Mouse (Mus musculus) myocyte (in vitro differentiated cells): ENCODE data around the gene Mtrex.

Experiments
- E2F4 ChIP-seq: IDR thresholded peaks from one replicate; pipeline ENCODE4 v1.6.1; 2011; ENCODE audit warnings: mild to moderate bottlenecking, control low read depth, moderate library complexity; ENCODE audit not compliant: insufficient read depth
- MAX ChIP-seq: IDR thresholded peaks from one replicate; pipeline ENCODE4 v1.6.1; 2011; ENCODE audit warnings: low read depth, mild to moderate bottlenecking, control low read depth
- MYOD1 ChIP-seq, 3 experiments: IDR thresholded peaks; one replicate each; pipeline ENCODE4 v1.6.1; 2011; ENCODE audit warnings: control low read depth in 2 of 3, low read depth in 2 of 3, mild to moderate bottlenecking in 2 of 3, moderate library complexity in 1 of 3; ENCODE audit not compliant: insufficient read length in 2 of 3, control insufficient read depth in 1 of 3
- MYOG ChIP-seq, 3 experiments: IDR thresholded peaks; one replicate each; pipeline ENCODE4 v1.6.1; 2011; ENCODE audit warnings: control low read depth in 2 of 3, low read depth in 2 of 3, mild to moderate bottlenecking in 2 of 3; ENCODE audit not compliant: insufficient read length in 2 of 3, control insufficient read depth in 1 of 3, insufficient read depth in 1 of 3
- POLR2A ChIP-seq: IDR thresholded peaks from one replicate; pipeline ENCODE4 v1.6.1; 2011; ENCODE audit warnings: low read depth, mild to moderate bottlenecking, control low read depth, moderate library complexity; ENCODE audit not compliant: insufficient read length
- POLR2AphosphoS2 ChIP-seq: IDR thresholded peaks from one replicate; pipeline ENCODE4 v1.6.1; 2011; ENCODE audit warnings: low read depth, control low read depth; ENCODE audit not compliant: insufficient read length
- REST ChIP-seq: IDR thresholded peaks from one replicate; pipeline ENCODE4 v1.6.1; 2011; ENCODE audit warnings: mild to moderate bottlenecking, control low read depth, moderate library complexity; ENCODE audit not compliant: insufficient read depth, insufficient read length
- SRF ChIP-seq: IDR thresholded peaks from one replicate; pipeline ENCODE4 v1.6.1; 2011; ENCODE audit warnings: low read depth; ENCODE audit not compliant: control insufficient read depth, insufficient read length
- TCF12 ChIP-seq: IDR thresholded peaks from one replicate; pipeline ENCODE4 v1.6.1; 2011; ENCODE audit warnings: mild to moderate bottlenecking, control low read depth; ENCODE audit not compliant: poor library complexity, insufficient read depth, severe bottlenecking
- USF1 ChIP-seq: IDR thresholded peaks from one replicate; pipeline ENCODE4 v1.6.1; 2011; ENCODE audit warnings: low read depth, mild to moderate bottlenecking, control low read depth, moderate library complexity

DNA sequence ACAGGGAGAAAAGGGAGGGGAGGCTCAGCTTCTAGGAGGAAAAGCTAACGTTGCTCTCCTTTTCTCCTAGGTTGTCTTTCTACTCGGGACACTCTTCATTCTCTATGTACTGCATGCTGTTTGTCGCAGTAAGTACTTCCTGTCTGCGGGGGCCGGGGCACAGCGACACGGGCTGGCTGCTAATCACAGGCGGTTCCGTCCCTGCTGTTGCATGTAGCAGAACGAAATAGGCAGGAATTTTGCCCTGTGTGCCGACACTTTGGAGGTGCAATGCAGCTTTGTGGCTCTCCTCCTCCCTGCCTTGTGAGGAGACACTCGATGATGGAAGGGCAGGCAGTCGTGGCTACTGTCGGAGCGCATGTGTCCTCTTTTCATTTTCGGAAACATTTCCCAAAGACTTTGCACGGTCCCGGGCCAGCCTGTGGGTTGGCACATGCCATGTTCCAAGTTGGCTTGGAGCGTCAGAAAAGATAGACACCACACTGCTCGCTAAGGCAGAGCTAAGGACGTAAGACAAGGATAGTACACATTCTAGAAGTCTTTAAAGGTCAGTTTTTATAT is 67.5 kb downstream of the Mtrex start:
- TF ChIP-seq POLR2A (no peak), TCF12 (no peak), USF1 (no peak), POLR2AphosphoS2 (no peak), MAX (no peak), REST (no peak), E2F4 (no peak), MYOD1 (IDR thresholded peaks at IDR 0.05; ENCODE audit: control insufficient read depth in 1 of 3, insufficient read length in 2 of 3, low read depth in 2 of 3) (no peak), SRF (no peak), MYOG (IDR thresholded peaks at IDR 0.05; ENCODE audit: control insufficient read depth in 1 of 3, insufficient read depth in 1 of 3, insufficient read length in 2 of 3, low read depth in 2 of 3) (no peak)
